Mouse (Mus musculus): ENCODE results near the gene Armcx4. TPM values are rescaled to one million over a fixed set of nuclear protein-coding genes. Genes with fewer than 3 reads are reported as not detected.

The Armcx4 gene
- polyA plus RNA-seq (2016; fragmentation: Nextera tagmentation; extraction: Ambion mirVana) = 0.79 and 0.81 TPM in 2 replicates

- H3K9ac ChIP-seq = 0 out of 2 replicates have a peak within 1 kb of the TSS, but pooled peaks have one; percentile 35
- peaks cover 19% of the 10 kb centered on the region for H3K27me3 ChIP-seq (replicated peaks)
- peak; percentile 66 for ATAC-seq
- WGBS (ENCODE audit: insufficient replicate concordance) = 13% methylated on average over 30 of the region's 33 CpGs
- no peaks in the 10 kb centered on the region for H3K4me1 ChIP-seq
- H3K4me2 ChIP-seq = peak within 1 kb of the TSS; percentile 59
- no peaks in the 10 kb centered on the region for H3K9me3 ChIP-seq (replicated peaks)
- H3K36me3 ChIP-seq = 0 out of 2 replicates have a peak, but pooled peaks cover 2% of the 10 kb centered on the region
- peak within 1 kb of the TSS; percentile 43 for H3K4me3 ChIP-seq
- peak within 1 kb of the TSS; percentile 54; the same call in 1 of the 2 replicates for H3K27ac ChIP-seq
Observed at GRCm38 (mm10) chrX:134686267-134686666, at the start of gene Armcx4. TSS of gene Armcx4 (plus strand) at chrX:134686519.

- H3K27me3 ChIP-seq (replicated peaks) = no peaks in the 10 kb centered on the region
- no peak overlapping the region for H3K9ac ChIP-seq
- no peaks in the 10 kb centered on the region for H3K4me1 ChIP-seq
- no peak overlapping the region for H3K4me2 ChIP-seq
- no peak for ATAC-seq
- no peak overlapping the region for H3K4me3 ChIP-seq
- H3K36me3 ChIP-seq = no peaks in the 10 kb centered on the region
- no peak overlapping the region for H3K27ac ChIP-seq
- H3K9me3 ChIP-seq (replicated peaks) = no peaks in the 10 kb centered on the region
- 27% methylated on average over 10 of the region's 10 CpGs for WGBS (ENCODE audit: insufficient replicate concordance)
Observed at GRCm38 (mm10) chrX:134641000-134641760, 45.1 kb upstream of the Armcx4 start.

GRCm38 (mm10) chrX:134646338-134646737 is 40.0 kb upstream of the Armcx4 start:
- no peak overlapping the region for H3K4me2 ChIP-seq
- H3K9me3 ChIP-seq (replicated peaks) = no peaks in the 10 kb centered on the region
- no peaks in the 10 kb centered on the region for H3K27me3 ChIP-seq (replicated peaks)
- no peaks in the 10 kb centered on the region for H3K4me1 ChIP-seq
- H3K36me3 ChIP-seq = no peaks in the 10 kb centered on the region
- no peak overlapping the region for H3K9ac ChIP-seq
- WGBS (ENCODE audit: insufficient replicate concordance) = 65% methylated on average over 1 of the region's 1 CpGs
- no peak for ATAC-seq
- no peak overlapping the region for H3K27ac ChIP-seq
- H3K4me3 ChIP-seq = no peak overlapping the region

GRCm38 (mm10) chrX:134647421-134647820 is 38.9 kb upstream of the Armcx4 start:
- Histone ChIP-seq H3K9me3 (replicated peaks) (no peaks in the 10 kb centered on the region), H3K27me3 (replicated peaks) (no peaks in the 10 kb centered on the region), H3K4me3 (no peak overlapping the region), H3K27ac (no peak overlapping the region), H3K36me3 (no peaks in the 10 kb centered on the region), H3K4me1 (no peaks in the 10 kb centered on the region), H3K4me2 (no peak overlapping the region), H3K9ac (no peak overlapping the region)
- no peak for ATAC-seq
- 43% methylated on average over 8 of the region's 8 CpGs for WGBS (ENCODE audit: insufficient replicate concordance)

GRCm38 (mm10) chrX:134648031-134648692 is 38.2 kb upstream of the Armcx4 start:
- Histone ChIP-seq H3K27me3 (replicated peaks) (no peaks in the 10 kb centered on the region), H3K9ac (no peak overlapping the region), H3K36me3 (no peaks in the 10 kb centered on the region), H3K4me2 (no peak overlapping the region), H3K9me3 (replicated peaks) (no peaks in the 10 kb centered on the region), H3K4me3 (no peak overlapping the region), H3K27ac (no peak overlapping the region), H3K4me1 (no peaks in the 10 kb centered on the region)
- no peak for ATAC-seq
- 13% methylated on average over 11 of the region's 11 CpGs for WGBS (ENCODE audit: insufficient replicate concordance)

GRCm38 (mm10) chrX:134652061-134652460 is 34.3 kb upstream of the Armcx4 start:
- 23% methylated on average over 1 of the region's 1 CpGs for WGBS (ENCODE audit: insufficient replicate concordance)
- H3K4me3 ChIP-seq = no peak overlapping the region
- H3K27me3 ChIP-seq (replicated peaks) = 0 out of 2 replicates have a peak, but pooled peaks cover 6% of the 10 kb centered on the region
- no peak for ATAC-seq
- no peak overlapping the region for H3K27ac ChIP-seq
- H3K36me3 ChIP-seq = no peaks in the 10 kb centered on the region
- H3K9me3 ChIP-seq (replicated peaks) = no peaks in the 10 kb centered on the region
- no peak overlapping the region for H3K4me2 ChIP-seq
- H3K4me1 ChIP-seq = no peaks in the 10 kb centered on the region
- no peak overlapping the region for H3K9ac ChIP-seq

- 74% methylated on average over 5 of the region's 5 CpGs for WGBS (ENCODE audit: insufficient replicate concordance)
- no peak overlapping the region for H3K4me3 ChIP-seq
- no peak for ATAC-seq
- H3K27ac ChIP-seq = no peak overlapping the region
- peaks cover 5% of the 10 kb centered on the region for H3K27me3 ChIP-seq (replicated peaks)
- H3K36me3 ChIP-seq = no peaks in the 10 kb centered on the region
- no peak overlapping the region for H3K4me2 ChIP-seq
- no peaks in the 10 kb centered on the region for H3K4me1 ChIP-seq
- no peak overlapping the region for H3K9ac ChIP-seq
- no peaks in the 10 kb centered on the region for H3K9me3 ChIP-seq (replicated peaks)
Observed at GRCm38 (mm10) chrX:134661586-134661985, 24.7 kb upstream of the Armcx4 start.

- H3K9ac ChIP-seq = no peak overlapping the region
- no peak for ATAC-seq
- no peaks in the 10 kb centered on the region for H3K36me3 ChIP-seq
- H3K9me3 ChIP-seq (replicated peaks) = no peaks in the 10 kb centered on the region
- H3K27me3 ChIP-seq (replicated peaks) = no peaks in the 10 kb centered on the region
- 50% methylated on average over 5 of the region's 5 CpGs for WGBS (ENCODE audit: insufficient replicate concordance)
- H3K4me1 ChIP-seq = no peaks in the 10 kb centered on the region
- H3K4me3 ChIP-seq = no peak overlapping the region
- no peak overlapping the region for H3K27ac ChIP-seq
- H3K4me2 ChIP-seq = no peak overlapping the region
Observed at GRCm38 (mm10) chrX:134675022-134675421, 11.3 kb upstream of the Armcx4 start.

- ATAC-seq = no peak
- no peaks in the 10 kb centered on the region for H3K4me1 ChIP-seq
- no peaks in the 10 kb centered on the region for H3K36me3 ChIP-seq
- H3K27me3 ChIP-seq (replicated peaks) = no peaks in the 10 kb centered on the region
- no peak overlapping the region for H3K4me3 ChIP-seq
- H3K27ac ChIP-seq = no peak overlapping the region
- no peak overlapping the region for H3K4me2 ChIP-seq
- no peaks in the 10 kb centered on the region for H3K9me3 ChIP-seq (replicated peaks)
- no peak overlapping the region for H3K9ac ChIP-seq
- 94% methylated on average over 1 of the region's 1 CpGs for WGBS (ENCODE audit: insufficient replicate concordance)
Observed at GRCm38 (mm10) chrX:134675959-134676358, 10.4 kb upstream of the Armcx4 start.

- no peak overlapping the region for H3K27ac ChIP-seq
- H3K4me2 ChIP-seq = no peak overlapping the region
- H3K9me3 ChIP-seq (replicated peaks) = no peaks in the 10 kb centered on the region
- no peak overlapping the region for H3K4me3 ChIP-seq
- 38% methylated on average over 5 of the region's 5 CpGs for whole genome bisulfite sequencing (ENCODE audit: insufficient replicate concordance)
- peaks cover 18% of the 10 kb centered on the region for H3K27me3 ChIP-seq (replicated peaks)
- 0 out of 2 replicates have a peak, but pooled peaks cover 2% of the 10 kb centered on the region for H3K36me3 ChIP-seq
- no peak for ATAC-seq
- H3K9ac ChIP-seq = no peak overlapping the region
- H3K4me1 ChIP-seq = no peaks in the 10 kb centered on the region
Observed at GRCm38 (mm10) chrX:134684936-134685335, 1.4 kb upstream of the Armcx4 start.

GRCm38 (mm10) chrX:134686739-134687171 is 436 bp downstream of the Armcx4 start:
- H3K4me3 ChIP-seq = peak overlapping the region; percentile 43
- H3K9me3 ChIP-seq (replicated peaks) = no peaks in the 10 kb centered on the region
- H3K27ac ChIP-seq = peak overlapping the region; percentile 54; the same call in 1 of the 2 replicates
- 12% methylated on average over 16 of the region's 16 CpGs for WGBS (ENCODE audit: insufficient replicate concordance)
- H3K4me2 ChIP-seq = peak overlapping the region; percentile 59
- 0 out of 2 replicates have a peak, but pooled peaks cover 2% of the 10 kb centered on the region for H3K36me3 ChIP-seq
- no peaks in the 10 kb centered on the region for H3K4me1 ChIP-seq
- no peak for ATAC-seq
- 0 out of 2 replicates have a peak overlapping the region, but pooled peaks have one; percentile 35 for H3K9ac ChIP-seq
- H3K27me3 ChIP-seq (replicated peaks) = peaks cover 22% of the 10 kb centered on the region

GRCm38 (mm10) chrX:134689676-134690075 is 3.4 kb downstream of the Armcx4 start:
- no peak overlapping the region for H3K4me3 ChIP-seq
- H3K9me3 ChIP-seq (replicated peaks) = no peaks in the 10 kb centered on the region
- H3K9ac ChIP-seq = no peak overlapping the region
- H3K36me3 ChIP-seq = 0 out of 2 replicates have a peak, but pooled peaks cover 2% of the 10 kb centered on the region
- ATAC-seq = no peak
- 68% methylated on average over 2 of the region's 2 CpGs for WGBS (ENCODE audit: insufficient replicate concordance)
- H3K27ac ChIP-seq = no peak overlapping the region
- no peak overlapping the region for H3K4me2 ChIP-seq
- peaks cover 25% of the 10 kb centered on the region for H3K27me3 ChIP-seq (replicated peaks)
- no peaks in the 10 kb centered on the region for H3K4me1 ChIP-seq
